Mouse (Mus musculus): ENCODE data around the gene Stk10. TPM values are rescaled to one million over a fixed set of nuclear protein-coding genes. Genes with fewer than 3 reads are reported as not detected.
A peak's percentile ranks its signal among the peaks of the same experiment; 100 is the strongest.

Gene Stk10
- polyA plus RNA-seq, 1 experiment from 2014 or later: 2.8 TPM

DNA sequence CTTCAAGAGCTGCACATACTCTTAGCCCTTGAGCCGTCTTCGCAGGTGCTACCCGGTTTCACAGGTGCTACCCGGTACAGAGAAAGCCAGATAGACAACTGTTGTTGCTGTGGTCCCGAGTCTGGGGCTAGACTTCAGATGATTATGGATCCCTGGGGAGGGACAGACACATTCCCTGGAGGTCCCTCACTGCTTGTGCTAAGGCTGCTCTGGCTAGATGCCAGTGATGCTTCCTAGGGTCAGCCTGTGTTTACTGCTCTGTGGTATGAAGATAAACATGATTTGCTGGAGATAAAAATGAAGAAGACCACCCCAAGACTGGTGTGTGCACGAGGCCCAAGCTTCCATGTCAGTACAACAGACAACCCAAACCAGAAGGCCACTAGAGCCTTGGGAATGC lies 10.9 kb downstream of the Stk10 start:
- no peak for ATAC-seq (ENCODE audit: low FRiP score, low read depth)
- no peak overlapping the region for H3K9ac ChIP-seq
- no peak overlapping the region for H3K4me3 ChIP-seq
- H3K36me3 ChIP-seq: no peaks in the 10 kb centered on the region
- no peak overlapping the region for H3K27ac ChIP-seq (replicated peaks)
- H3K9me3 ChIP-seq: no peaks in the 10 kb centered on the region
- H3K27me3 ChIP-seq: no peaks in the 10 kb centered on the region
- H3K4me1 ChIP-seq (replicated peaks): peaks cover 12% of the 10 kb centered on the region; the same call in 1 of the 2 replicates
- 89% methylated on average over 6 of the region's 6 CpGs for WGBS
- no peak overlapping the region for H3K4me2 ChIP-seq

GRCm38 (mm10) chr11:32544497-32544896 lies 11.4 kb downstream of the Stk10 start:
- WGBS: 89% methylated on average over 5 of the region's 5 CpGs
- H3K4me2 ChIP-seq: no peak overlapping the region
- ATAC-seq (ENCODE audit: low FRiP score, low read depth): no peak
- no peaks in the 10 kb centered on the region for H3K36me3 ChIP-seq
- H3K27me3 ChIP-seq: no peaks in the 10 kb centered on the region
- H3K4me1 ChIP-seq (replicated peaks): peaks cover 16% of the 10 kb centered on the region
- no peak overlapping the region for H3K4me3 ChIP-seq
- H3K9me3 ChIP-seq: no peaks in the 10 kb centered on the region
- no peak overlapping the region for H3K27ac ChIP-seq (replicated peaks)
- no peak overlapping the region for H3K9ac ChIP-seq

DNA sequence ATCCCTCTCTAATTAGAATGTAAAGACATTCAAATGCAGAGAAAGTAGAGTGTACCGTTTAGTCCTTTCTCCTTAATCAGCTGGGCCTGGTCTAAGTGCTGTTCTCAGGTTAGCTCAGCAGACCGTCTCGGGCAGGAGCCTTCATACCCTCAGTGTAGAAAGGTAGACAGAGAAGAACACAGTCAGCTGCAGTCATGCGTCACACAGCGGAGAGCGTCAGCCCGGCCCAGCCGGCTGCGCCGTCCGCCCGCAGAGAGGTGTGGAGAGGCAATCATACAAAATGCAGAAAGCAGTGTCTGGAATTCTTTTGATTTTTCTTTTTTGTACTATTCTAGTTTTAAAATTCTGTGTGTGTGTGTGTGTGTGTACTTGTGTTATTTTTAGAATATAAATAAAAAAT lies 12.5 kb downstream of the Stk10 start:
- Histone ChIP-seq H3K9me3 (no peaks in the 10 kb centered on the region), H3K36me3 (no peaks in the 10 kb centered on the region), H3K27ac (replicated peaks) (0 out of 2 replicates have a peak overlapping the region, but pooled peaks have one; percentile 40), H3K27me3 (no peaks in the 10 kb centered on the region), H3K9ac (no peak overlapping the region), H3K4me2 (no peak overlapping the region), H3K4me1 (replicated peaks) (peaks cover 25% of the 10 kb centered on the region), H3K4me3 (no peak overlapping the region)
- ATAC-seq (ENCODE audit: low FRiP score, low read depth): no peak
- 42% methylated on average over 12 of the region's 12 CpGs for WGBS

- H3K36me3 ChIP-seq: no peaks in the 10 kb centered on the region
- H3K4me2 ChIP-seq: no peak overlapping the region
- H3K9me3 ChIP-seq: no peaks in the 10 kb centered on the region
- WGBS: 62% methylated on average over 5 of the region's 5 CpGs
- H3K9ac ChIP-seq: no peak overlapping the region
- peaks cover 30% of the 10 kb centered on the region for H3K4me1 ChIP-seq (replicated peaks)
- H3K27ac ChIP-seq (replicated peaks): peak overlapping the region; percentile 40; the same call in 1 of the 2 replicates
- ATAC-seq (ENCODE audit: low FRiP score, low read depth): 0 out of 2 replicates have a peak, but pooled peaks have one; percentile 16
- H3K27me3 ChIP-seq: no peaks in the 10 kb centered on the region
- no peak overlapping the region for H3K4me3 ChIP-seq
Measured at GRCm38 (mm10) chr11:32546483-32546882, 13.4 kb downstream of the Stk10 start.

DNA sequence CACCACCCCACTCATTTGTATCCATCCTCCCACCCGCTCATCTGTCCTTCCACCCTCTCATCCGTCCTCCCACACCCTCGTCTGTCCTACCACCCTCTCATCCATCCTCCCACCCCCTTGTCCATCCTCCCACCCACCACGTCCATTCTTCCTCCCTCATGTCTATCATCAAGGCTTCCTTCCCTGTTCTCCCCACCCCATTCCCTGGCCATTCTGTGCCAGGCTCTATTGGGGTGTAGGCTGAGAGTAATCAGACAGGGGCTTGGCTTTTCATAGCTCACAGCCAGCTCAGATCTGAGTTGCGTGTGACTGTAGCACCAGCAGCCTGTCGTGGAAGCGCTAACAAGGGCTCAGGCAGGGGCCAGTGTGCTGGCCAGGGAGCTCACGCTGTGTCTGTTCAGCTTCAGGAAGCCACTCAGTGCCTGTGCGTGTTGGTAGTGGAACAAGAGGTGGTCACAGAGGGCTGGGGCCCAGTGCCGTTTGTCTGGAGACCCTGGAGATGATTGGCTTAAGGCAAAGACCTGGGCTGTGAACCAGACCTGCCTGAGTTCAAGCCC lies 14.4 kb downstream of the Stk10 start:
- H3K27me3 ChIP-seq: no peaks in the 10 kb centered on the region
- no peak overlapping the region for H3K9ac ChIP-seq
- no peak overlapping the region for H3K4me2 ChIP-seq
- no peaks in the 10 kb centered on the region for H3K9me3 ChIP-seq
- no peak overlapping the region for H3K4me3 ChIP-seq
- H3K27ac ChIP-seq (replicated peaks): no peak overlapping the region
- H3K36me3 ChIP-seq: no peaks in the 10 kb centered on the region
- peaks cover 40% of the 10 kb centered on the region for H3K4me1 ChIP-seq (replicated peaks)
- ATAC-seq (ENCODE audit: low FRiP score, low read depth): no peak
- 69% methylated on average over 10 of the region's 10 CpGs for WGBS

- H3K9ac ChIP-seq: no peak overlapping the region
- no peaks in the 10 kb centered on the region for H3K9me3 ChIP-seq
- no peak for ATAC-seq (ENCODE audit: low FRiP score, low read depth)
- no peak overlapping the region for H3K27ac ChIP-seq (replicated peaks)
- H3K4me1 ChIP-seq (replicated peaks): peaks cover 48% of the 10 kb centered on the region
- H3K4me2 ChIP-seq: no peak overlapping the region
- H3K36me3 ChIP-seq: no peaks in the 10 kb centered on the region
- H3K27me3 ChIP-seq: no peaks in the 10 kb centered on the region
- 88% methylated on average over 4 of the region's 4 CpGs for WGBS
- H3K4me3 ChIP-seq: no peak overlapping the region
Measured at GRCm38 (mm10) chr11:32548240-32548639, 15.1 kb downstream of the Stk10 start.

DNA sequence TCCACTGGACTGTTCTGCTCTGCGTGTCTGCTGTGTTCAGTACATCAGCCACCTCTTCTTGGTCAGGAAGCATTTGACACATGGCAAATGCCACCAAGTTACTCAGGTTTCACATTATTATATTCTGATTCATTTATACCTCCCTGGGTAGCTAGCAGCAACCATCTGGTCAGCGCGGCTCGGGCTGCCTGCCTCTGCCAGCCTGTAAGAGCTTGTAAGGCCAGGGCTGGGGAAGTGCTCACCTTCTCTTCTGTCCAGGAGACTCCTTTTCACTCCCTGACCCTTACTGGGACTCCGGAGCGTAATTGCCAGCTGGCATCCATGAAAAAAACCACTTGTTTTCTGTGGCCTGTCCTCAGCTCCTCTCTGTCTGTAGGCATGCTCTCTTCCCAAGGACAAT lies 16.1 kb downstream of the Stk10 start:
- WGBS: 45% methylated on average over 6 of the region's 6 CpGs
- Histone ChIP-seq H3K36me3 (no peaks in the 10 kb centered on the region), H3K4me1 (replicated peaks) (peaks cover 52% of the 10 kb centered on the region), H3K9ac (0 out of 2 replicates have a peak overlapping the region, but pooled peaks have one; percentile 26), H3K9me3 (no peaks in the 10 kb centered on the region), H3K4me2 (no peak overlapping the region), H3K27me3 (no peaks in the 10 kb centered on the region), H3K4me3 (no peak overlapping the region), H3K27ac (replicated peaks) (peak overlapping the region; percentile 57; the same call in 1 of the 2 replicates)
- ATAC-seq (ENCODE audit: low FRiP score, low read depth): no peak

DNA sequence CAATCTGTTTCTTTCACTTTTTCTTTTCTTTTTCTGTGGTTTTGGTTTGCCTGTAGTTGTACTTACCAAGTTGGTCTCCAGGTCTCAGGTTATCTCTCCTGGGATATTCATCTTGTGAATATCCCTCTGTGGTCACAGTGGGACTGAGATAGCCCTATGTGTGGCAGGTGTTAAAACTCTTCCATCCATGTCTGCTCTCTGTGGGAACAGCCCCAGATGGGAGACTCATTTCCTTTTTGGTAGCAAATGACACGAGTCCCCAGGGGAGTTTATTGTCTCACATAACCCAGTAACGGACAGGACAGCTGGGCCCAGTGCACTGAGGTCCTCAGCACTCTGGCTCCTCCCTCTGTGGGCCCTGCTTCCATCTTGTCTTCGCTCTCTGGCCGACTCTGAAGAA lies 17.0 kb downstream of the Stk10 start:
- Histone ChIP-seq H3K27ac (replicated peaks) (no peak overlapping the region), H3K4me1 (replicated peaks) (peaks cover 52% of the 10 kb centered on the region), H3K9ac (no peak overlapping the region)

GRCm38 (mm10) chr11:32551056-32551455 lies 18.0 kb downstream of the Stk10 start:
- no peak overlapping the region for H3K9ac ChIP-seq
- no peaks in the 10 kb centered on the region for H3K36me3 ChIP-seq

More for the DNA sequence above, 17.0 kb downstream of the Stk10 start:
- Histone ChIP-seq H3K27me3 (no peaks in the 10 kb centered on the region), H3K36me3 (no peaks in the 10 kb centered on the region), H3K4me3 (no peak overlapping the region), H3K4me2 (no peak overlapping the region), H3K9me3 (no peaks in the 10 kb centered on the region)
- WGBS: 40% methylated on average over 4 of the region's 4 CpGs
- no peak for ATAC-seq (ENCODE audit: low FRiP score, low read depth)

DNA sequence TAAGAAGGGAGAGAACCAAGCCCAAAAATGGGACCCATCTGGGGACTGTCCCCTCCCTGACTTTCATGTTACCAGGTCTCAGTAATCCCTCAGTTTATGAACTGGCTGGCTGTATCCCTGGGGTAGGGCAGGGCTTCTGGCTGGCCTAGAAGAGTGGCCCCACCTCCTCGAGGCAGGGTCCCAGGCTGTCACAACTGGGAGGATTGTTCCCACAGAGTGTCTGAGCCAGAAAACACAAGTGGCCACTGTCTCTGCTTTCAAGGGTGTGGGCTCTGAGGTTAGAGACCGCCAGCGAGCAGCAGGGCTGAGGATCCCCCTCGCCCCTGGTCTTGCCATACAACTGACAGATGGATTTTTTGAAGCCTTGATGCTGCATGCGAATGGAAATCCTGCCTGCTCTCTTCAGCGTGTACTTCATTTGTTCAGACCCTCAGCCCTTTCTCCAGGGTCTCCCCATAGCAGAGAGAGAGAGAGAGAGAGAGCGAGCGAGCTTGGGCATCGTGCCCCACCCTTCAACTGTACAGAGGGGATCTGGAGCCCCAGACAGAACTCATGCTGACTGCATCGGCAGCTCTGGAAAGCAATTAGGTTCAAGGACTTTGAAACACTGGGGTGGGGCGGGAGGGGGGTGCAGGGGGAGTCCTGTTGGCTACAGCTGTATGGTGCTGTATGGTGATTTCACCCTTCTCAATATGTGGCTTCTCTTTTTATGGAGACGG lies 18.6 kb downstream of the Stk10 start:
- Histone ChIP-seq H3K4me3 (no peak overlapping the region), H3K9ac (no peak overlapping the region), H3K27me3 (no peaks in the 10 kb centered on the region), H3K4me2 (0 out of 2 replicates have a peak overlapping the region, but pooled peaks have one; percentile 2), H3K4me1 (replicated peaks) (peaks cover 45% of the 10 kb centered on the region), H3K9me3 (no peaks in the 10 kb centered on the region), H3K36me3 (no peaks in the 10 kb centered on the region), H3K27ac (replicated peaks) (peak overlapping the region; percentile 45)
- 53% methylated on average over 12 of the region's 12 CpGs for WGBS
- ATAC-seq (ENCODE audit: low FRiP score, low read depth): peak; percentile 78

More at GRCm38 (mm10) chr11:32551056-32551455, 18.0 kb downstream of the Stk10 start:
- H3K4me1 ChIP-seq (replicated peaks): peaks cover 49% of the 10 kb centered on the region
- no peak overlapping the region for H3K27ac ChIP-seq (replicated peaks)
- H3K9me3 ChIP-seq: no peaks in the 10 kb centered on the region
- H3K27me3 ChIP-seq: no peaks in the 10 kb centered on the region
- H3K4me2 ChIP-seq: no peak overlapping the region
- 94% methylated on average over 4 of the region's 4 CpGs for WGBS
- no peak for ATAC-seq (ENCODE audit: low FRiP score, low read depth)
- H3K4me3 ChIP-seq: no peak overlapping the region

DNA sequence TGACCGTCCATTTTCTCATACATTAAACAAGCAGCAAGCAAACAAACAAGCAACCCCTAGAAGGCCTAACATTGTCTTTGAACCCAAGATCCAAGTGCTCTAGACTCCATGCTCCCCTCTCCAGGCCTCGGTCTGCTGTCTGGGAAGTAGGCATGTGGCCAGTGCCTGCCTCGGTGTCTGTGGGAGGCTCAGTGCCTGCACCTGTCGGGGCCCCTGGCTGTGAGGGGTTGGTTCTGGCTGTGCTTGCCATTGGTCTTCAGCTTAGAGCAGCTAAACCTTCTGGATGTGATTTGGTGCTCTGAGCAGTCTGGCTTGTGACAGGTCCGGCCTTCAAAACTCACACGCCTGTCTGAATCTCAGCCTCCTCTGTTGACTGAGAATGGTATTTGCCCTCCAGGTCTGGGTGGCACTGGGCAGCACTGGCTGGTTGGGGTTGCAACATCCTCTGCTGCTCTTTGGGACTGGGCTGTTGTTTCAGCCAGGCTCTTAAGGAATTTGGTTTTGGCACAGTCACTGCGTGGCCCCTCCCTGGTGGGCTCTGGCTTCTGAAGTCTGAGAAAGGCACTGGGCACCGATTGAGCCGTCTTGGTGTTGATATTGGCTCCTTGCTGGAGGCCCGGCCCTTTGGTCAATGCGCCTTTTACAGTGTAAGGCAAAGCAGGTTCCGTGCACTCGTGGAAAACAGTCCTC lies 19.4 kb downstream of the Stk10 start:
- Histone ChIP-seq H3K27ac (replicated peaks) (peak overlapping the region; percentile 45), H3K9me3 (no peaks in the 10 kb centered on the region), H3K4me3 (no peak overlapping the region), H3K4me1 (replicated peaks) (peaks cover 44% of the 10 kb centered on the region), H3K9ac (no peak overlapping the region), H3K36me3 (no peaks in the 10 kb centered on the region), H3K27me3 (no peaks in the 10 kb centered on the region), H3K4me2 (0 out of 2 replicates have a peak overlapping the region, but pooled peaks have one; percentile 2)
- WGBS: 60% methylated on average over 13 of the region's 13 CpGs
- 0 out of 2 replicates have a peak, but pooled peaks have one; percentile 27 for ATAC-seq (ENCODE audit: low FRiP score, low read depth)

All from hindbrain, embryonic 15.5 days (tissue).